In genomic region chr5:111929180-111929990, GRCm38 (mm10) we compare ENCODE assay signal across 17 mouse cellular contexts.
A peak's percentile ranks its signal among the peaks of the same experiment; 100 is the strongest.
DNase-seq lines count a peak whose midpoint lies in the region; ATAC-seq lines count a peak whose summit lies in the region.
"Had no signal": no experiment of that assay in that cellular context is flagged by ENCODE, and none has a peak within 500 bp of the region (broad histone marks: within the 10 kb centered on the region; RNA-seq: fewer than 3 reads in every experiment).

No protein-coding gene starts in this region.

- H3K4me3 ChIP-seq in kidney, embryonic 14.5 days (ENCODE audit: low read length), result no peak overlapping the region
- H3K4me3 ChIP-seq in neural tube, embryonic 11.5 days (ENCODE audit: low read depth, low read length), result no peak overlapping the region
- H3K4me3 ChIP-seq in intestine, embryonic 15.5 days (replicated peaks), result no peak overlapping the region
- H3K4me3 ChIP-seq: forebrain, embryonic 15.5 days; left cerebral cortex, adult 2 months; stomach, embryonic 15.5 days had no signal

- peaks cover 11% of the 10 kb centered on the region for H3K4me1 ChIP-seq in kidney, embryonic 14.5 days (ENCODE audit: control insufficient read depth, insufficient read depth, low read length)
- H3K4me1 ChIP-seq in neural tube, embryonic 11.5 days (ENCODE audit: control insufficient read depth, insufficient read depth, low read length), result peaks cover 9% of the 10 kb centered on the region
- peaks cover 6% of the 10 kb centered on the region; the same call in 1 of the 2 replicates for H3K4me1 ChIP-seq in intestine, embryonic 15.5 days (replicated peaks)

- H3K36me3 ChIP-seq in kidney, embryonic 14.5 days (ENCODE audit: control insufficient read depth, insufficient read depth, low read length), result no peaks in the 10 kb centered on the region
- no peaks in the 10 kb centered on the region for H3K36me3 ChIP-seq in neural tube, embryonic 11.5 days (ENCODE audit: control insufficient read depth, insufficient read depth, low read length)
- H3K36me3 ChIP-seq in intestine, embryonic 15.5 days, result no peaks in the 10 kb centered on the region
- H3K36me3 ChIP-seq: forebrain, embryonic 15.5 days; stomach, embryonic 15.5 days had no signal

- DNase-seq in kidney, postnatal 25 days, result no peak
- no peak for DNase-seq in neural tube, embryonic 11.5 days (ENCODE audit: low spot score)
- DNase-seq in neural tube, embryonic 10.5 days (ENCODE audit: extremely low spot score, low spot score), result no peak
- no peak for DNase-seq in liver
- DNase-seq: cerebellum, postnatal 36 days; heart, postnatal 10 days; lung, adult 18-20 months; lung, postnatal 36 days; spleen, adult 18-20 months had no signal

- H3K27ac ChIP-seq in kidney, embryonic 14.5 days (ENCODE audit: low read depth, low read length), result no peak overlapping the region
- peak overlapping the region; percentile 34; the same call in 1 of the 2 replicates for H3K27ac ChIP-seq in neural tube, embryonic 11.5 days (ENCODE audit: low read depth, low read length)
- peak overlapping the region; percentile 44; the same call in 1 of the 2 replicates for H3K27ac ChIP-seq in intestine, embryonic 15.5 days
- H3K27ac ChIP-seq: forebrain, embryonic 15.5 days; left cerebral cortex, adult 2 months; stomach, embryonic 15.5 days had no signal

- ATAC-seq in kidney, embryonic 14.5 days (ENCODE audit: low FRiP score, low TSS enrichment), result peak; percentile 58; the same call in 1 of the 2 replicates
- no peak for ATAC-seq in neural tube, embryonic 11.5 days (ENCODE audit: insufficient read depth, low FRiP score, low TSS enrichment)
- ATAC-seq in intestine, embryonic 15.5 days, result peak; percentile 75
- no peak for ATAC-seq in monocyte, adult 5-6 weeks (replicated peaks; ENCODE audit: insufficient number of reproducible peaks, low FRiP score, low TSS enrichment, poor library complexity, severe bottlenecking)
- ATAC-seq: CD4-positive, CD25-positive, alpha-beta regulatory T cell, adult 4 months; forebrain, embryonic 15.5 days; inflammation-experienced regulatory T-cells, adult 6 months had no signal

- no peak overlapping the region for H3K9ac ChIP-seq in kidney, embryonic 14.5 days (ENCODE audit: low read depth, low read length)
- H3K9ac ChIP-seq in neural tube, embryonic 11.5 days (ENCODE audit: low read length), result no peak overlapping the region; the same call in 1 of the 2 replicates
- H3K9ac ChIP-seq in intestine, embryonic 15.5 days, result no peak overlapping the region
- H3K9ac ChIP-seq: forebrain, embryonic 15.5 days; stomach, embryonic 15.5 days had no signal

- H3K27me3 ChIP-seq in kidney, embryonic 14.5 days (ENCODE audit: control insufficient read depth, insufficient read depth, low read length), result no peaks in the 10 kb centered on the region
- no peaks in the 10 kb centered on the region for H3K27me3 ChIP-seq in neural tube, embryonic 11.5 days (ENCODE audit: control insufficient read depth, insufficient read depth, low read length)
- no peaks in the 10 kb centered on the region for H3K27me3 ChIP-seq in intestine, embryonic 15.5 days (replicated peaks)
- H3K27me3 ChIP-seq: forebrain, embryonic 15.5 days; stomach, embryonic 15.5 days had no signal

- no peak overlapping the region for H3K4me2 ChIP-seq in kidney, embryonic 14.5 days (replicated peaks; ENCODE audit: low read depth, low read length)
- no peak overlapping the region for H3K4me2 ChIP-seq in neural tube, embryonic 11.5 days (ENCODE audit: low read depth)
- peak overlapping the region; percentile 11; the same call in 1 of the 2 replicates for H3K4me2 ChIP-seq in intestine, embryonic 15.5 days (replicated peaks)
- H3K4me2 ChIP-seq: forebrain, embryonic 15.5 days; stomach, embryonic 15.5 days had no signal

- H3K9me3 ChIP-seq in kidney, embryonic 14.5 days (ENCODE audit: control insufficient read depth, low read length), result no peaks in the 10 kb centered on the region
- no peaks in the 10 kb centered on the region for H3K9me3 ChIP-seq in neural tube, embryonic 11.5 days (ENCODE audit: control insufficient read depth, low read length)
- H3K9me3 ChIP-seq in intestine, embryonic 15.5 days, result no peaks in the 10 kb centered on the region
- H3K9me3 ChIP-seq: stomach, embryonic 15.5 days had no signal

- WGBS in kidney, embryonic 14.5 days, result 27% methylated on average over 15 of the region's 15 CpGs
- 26% methylated on average over 15 of the region's 15 CpGs for WGBS in neural tube, embryonic 11.5 days
- WGBS in intestine, embryonic 15.5 days, result 43% methylated on average over 15 of the region's 15 CpGs

Comparison
In these comparisons a context has a peak if more than half of its experiments do, and no peak if none do; other contexts are left out.
1. ATAC-seq: peak in kidney, embryonic 14.5 days (single experiment) and intestine, embryonic 15.5 days (single experiment); none in neural tube, embryonic 11.5 days (single experiment) and monocyte, adult 5-6 weeks (single experiment).